Mouse (Mus musculus) liver, embryonic 14.5 days (tissue): ENCODE data around the gene Cyp20a1. TPM values are rescaled to one million over a fixed set of nuclear protein-coding genes. Genes with fewer than 3 reads are reported as not detected.

Experiments used
- ATAC-seq: fragments of 200-750 bp; cut with Nextera tagmentation; 2 replicates; pipeline ENCODE4 v1.8.0; 2017; ENCODE audit warnings: moderate number of reproducible peaks, mild to moderate bottlenecking, moderate library complexity; ENCODE audit not compliant: insufficient read depth
- DNase-seq, 3 experiments: peaks; one replicate each; pipeline ENCODE4 v3.0.0-alpha.2; 2012 to 2013; ENCODE audit warnings: low read depth in 3 of 3, low spot score in 3 of 3
- H3K27ac ChIP-seq: fragments of 300-500 bp; sonication (generic); 2 replicates; pipeline ENCODE4 v1.5.1; 2014; ENCODE audit warnings: moderate library complexity, mild to moderate bottlenecking, control low read depth, inconsistent platforms
- H3K27me3 ChIP-seq: fragments of 300-500 bp; sonication (generic); 2 replicates; pipeline ENCODE4 v1.6.1; 2014; ENCODE audit warnings: mild to moderate bottlenecking, low read length, moderate library complexity; ENCODE audit not compliant: control insufficient read depth, insufficient read depth
- H3K36me3 ChIP-seq: fragments of 300-500 bp; sonication (generic); replicated peaks from 2 replicates; pipeline ENCODE4 v1.6.1; 2014; ENCODE audit warnings: low read depth; ENCODE audit not compliant: control insufficient read depth, insufficient read depth
- H3K4me1 ChIP-seq, 2 experiments: fragments of 200-500 bp in 1 of 2; fragments of 300-500 bp in 1 of 2; sonication (generic) in 1 of 2; replicated peaks; 2 replicates each; pipeline ENCODE4 v1.6.1; 2012 to 2014; ENCODE audit warnings: antibody characterized with exemption in 1 of 2, inconsistent platforms in 1 of 2, low read length in 1 of 2; ENCODE audit not compliant: control insufficient read depth in 2 of 2, insufficient read depth in 2 of 2
- H3K4me2 ChIP-seq: fragments of 300-500 bp; sonication (generic); 2 replicates; pipeline ENCODE4 v1.6.1; 2014; ENCODE audit warnings: low read depth, mild to moderate bottlenecking, control low read depth, moderate library complexity
- H3K4me3 ChIP-seq, 2 experiments: fragments of 200-500 bp in 1 of 2; fragments of 300-500 bp in 1 of 2; sonication (generic) in 1 of 2; 2 replicates each; pipeline ENCODE4 v1.5.1; 2012 to 2014; ENCODE audit warnings: low read depth in 2 of 2, low read length in 2 of 2, mild to moderate bottlenecking in 2 of 2, control low read depth in 1 of 2, inconsistent platforms in 1 of 2, moderate library complexity in 1 of 2; ENCODE audit not compliant: insufficient read depth in 1 of 2
- H3K9ac ChIP-seq: fragments of 300-500 bp; sonication (generic); replicated peaks from 2 replicates; pipeline ENCODE4 v1.6.1; 2014; ENCODE audit warnings: mild to moderate bottlenecking, control low read depth, moderate library complexity
- H3K9me3 ChIP-seq: fragments of 300-500 bp; sonication (generic); 2 replicates; pipeline ENCODE4 v1.6.1; 2016; ENCODE audit warnings: low read length, mixed read lengths; ENCODE audit not compliant: control insufficient read depth
- CTCF ChIP-seq: IDR thresholded peaks from 2 replicates; pipeline ENCODE4 v1.5.1; 2016; ENCODE audit warnings: antibody characterized with exemption, low read depth, control low read depth
- EP300 ChIP-seq: IDR thresholded peaks from 2 replicates; pipeline ENCODE4 v1.6.1; 2016; ENCODE audit warnings: antibody characterized with exemption, low read depth
- WGBS: fragments of 180-500 bp; shearing (Covaris S2); extraction: QIAGEN DNeasy Blood & Tissue Kit; methylation state at CpG from one replicate; pipeline ENCODE4 v1.1.7; 2014; ENCODE audit not compliant: insufficient replicate concordance; 5-methylcytosine and 5-hydroxymethylcytosine counted together
- polyA plus RNA-seq, 2 experiments: library from polyadenylated mRNA; depleted of rRNA in 1 of 2; stranded (reverse) in 1 of 2; unstranded in 1 of 2; fragments of >200 nt; fragmentation: Nextera tagmentation in 1 of 2; extraction: Ambion mirVana in 1 of 2; gene quantifications; 2 replicates each; pipeline versions ENCODE4 v1.2.1 to v1.2.3; 2012 to 2014

Gene Cyp20a1
- polyA plus RNA-seq, 2 experiments: 3.1 to 8.0 TPM

DNA sequence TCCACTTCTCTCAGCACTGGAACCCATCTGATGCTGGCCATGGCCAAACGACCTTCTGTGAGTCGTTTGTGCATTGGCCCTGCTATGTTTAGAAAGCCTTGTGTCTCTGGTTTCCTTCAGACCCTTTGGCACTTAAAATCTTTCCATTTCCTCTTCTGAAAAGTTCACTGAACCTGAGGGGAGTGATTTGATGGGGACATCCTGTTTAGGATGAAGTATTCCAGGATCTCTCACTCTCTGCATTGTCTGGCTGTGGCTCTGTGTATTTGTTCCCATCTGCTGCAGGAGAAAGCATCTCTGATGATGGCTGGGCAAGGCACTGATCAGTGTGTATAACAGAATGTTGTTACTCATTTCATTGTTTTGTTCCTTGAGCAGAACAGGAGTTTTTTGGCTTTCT, 2.6 kb downstream of the Cyp20a1 start:
- DNase-seq (no peak), ATAC-seq (no peak)
- H3K4me1 ChIP-seq: peaks cover 9 to 17% of the 10 kb centered on the region in 2 experiments
- no peak overlapping the region for H3K4me2 ChIP-seq
- H3K27me3 ChIP-seq: no peaks in the 10 kb centered on the region
- H3K4me3 ChIP-seq: no peak overlapping the region
- H3K27ac ChIP-seq: no peak overlapping the region
- WGBS: 45% methylated on average over 2 of the region's 2 CpGs
- no peak overlapping the region for H3K9ac ChIP-seq
- H3K36me3 ChIP-seq: no peaks in the 10 kb centered on the region; the same call in 1 of the 2 replicates
- TF ChIP-seq EP300: no peak
- no peak for TF ChIP-seq CTCF
- peaks cover 9% of the 10 kb centered on the region for H3K9me3 ChIP-seq

DNA sequence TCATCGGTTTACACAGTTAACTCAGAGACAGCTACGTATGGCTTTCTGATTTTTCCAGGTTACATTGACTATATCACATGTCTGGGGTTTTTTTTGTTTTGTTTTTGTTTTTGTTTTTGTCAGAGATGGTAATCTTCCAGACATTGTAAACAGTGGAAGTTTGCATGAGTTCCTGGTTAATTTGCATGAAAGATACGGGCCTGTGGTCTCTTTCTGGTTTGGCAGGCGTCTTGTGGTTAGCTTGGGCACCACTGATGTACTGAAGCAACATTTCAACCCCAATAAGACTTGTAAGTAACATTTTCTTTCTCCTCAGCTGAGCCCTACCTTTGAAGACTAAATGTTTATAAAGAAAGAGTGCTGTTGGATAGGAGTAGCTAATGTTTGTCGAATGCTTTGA, 9.7 kb downstream of the Cyp20a1 start:
- Histone ChIP-seq H3K4me3 (no peak overlapping the region), H3K4me1 (no peaks in the 10 kb centered on the region), H3K4me2 (no peak overlapping the region), H3K27ac (no peak overlapping the region), H3K36me3 (no peaks in the 10 kb centered on the region; the same call in 1 of the 2 replicates), H3K9me3 (peaks cover 9% of the 10 kb centered on the region), H3K9ac (no peak overlapping the region), H3K27me3 (no peaks in the 10 kb centered on the region)
- WGBS: 68% methylated on average over 5 of the region's 5 CpGs
- TF ChIP-seq CTCF: no peak
- no peak for TF ChIP-seq EP300
- ATAC-seq: no peak
- no peak for DNase-seq

DNA sequence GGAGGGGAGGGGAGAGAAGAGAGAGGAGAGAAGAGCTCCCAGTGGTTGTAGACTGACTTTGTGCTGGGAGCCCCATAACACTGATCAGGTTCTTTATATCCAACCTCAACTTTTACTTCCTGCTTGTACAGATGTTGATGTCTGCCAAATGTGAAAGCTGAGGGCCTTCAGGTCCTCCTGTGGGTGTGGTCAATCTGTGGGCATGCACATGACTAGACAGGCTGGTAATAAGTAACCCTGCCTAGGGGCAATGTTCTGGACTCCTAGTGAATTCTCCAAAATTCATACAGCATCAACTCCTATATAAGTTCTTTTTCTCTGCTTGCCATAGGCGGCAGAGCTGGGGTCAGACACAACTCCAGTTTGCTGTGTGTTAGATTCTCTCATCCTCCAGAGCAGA, 18.5 kb downstream of the Cyp20a1 start:
- DNase-seq: no peak
- H3K36me3 ChIP-seq: peaks cover 2% of the 10 kb centered on the region; the same call in 1 of the 2 replicates
- H3K27ac ChIP-seq: no peak overlapping the region
- no peak for ATAC-seq
- H3K9me3 ChIP-seq: no peaks in the 10 kb centered on the region
- no peaks in the 10 kb centered on the region for H3K4me1 ChIP-seq
- H3K4me2 ChIP-seq: no peak overlapping the region
- no peak overlapping the region for H3K4me3 ChIP-seq
- H3K27me3 ChIP-seq: no peaks in the 10 kb centered on the region
- TF ChIP-seq CTCF (no peak), EP300 (no peak)
- no peak overlapping the region for H3K9ac ChIP-seq
- 84% methylated on average over 1 of the region's 1 CpGs for WGBS

DNA sequence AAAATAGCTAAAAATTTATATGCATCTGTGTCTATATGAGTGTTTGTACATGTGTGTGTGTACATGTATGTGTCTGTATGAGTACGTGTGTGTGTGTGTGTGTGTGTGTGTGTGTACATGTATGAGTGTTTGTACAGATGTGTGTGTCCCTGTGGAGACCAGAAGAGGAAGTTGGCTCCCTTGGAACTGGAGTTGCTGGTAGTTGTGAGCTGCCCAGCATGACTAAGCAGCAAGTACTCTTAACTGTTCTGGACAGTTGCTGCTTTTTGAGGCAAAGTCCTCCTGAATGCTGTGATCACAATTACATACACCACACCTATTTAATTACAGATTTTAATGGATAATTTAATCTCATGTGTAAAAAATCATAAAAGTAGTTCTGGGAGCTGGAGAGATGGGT, 33.4 kb downstream of the Cyp20a1 start:
- no peak for TF ChIP-seq EP300
- no peak for TF ChIP-seq CTCF
- Histone ChIP-seq H3K9me3 (no peaks in the 10 kb centered on the region), H3K27ac (no peak overlapping the region), H3K27me3 (no peaks in the 10 kb centered on the region), H3K4me3 (no peak overlapping the region), H3K4me1 (no peaks in the 10 kb centered on the region), H3K9ac (no peak overlapping the region), H3K4me2 (no peak overlapping the region), H3K36me3 (peaks cover 3% of the 10 kb centered on the region)
- no peak for ATAC-seq
- 65% methylated on average over 1 of the region's 1 CpGs for WGBS
- DNase-seq: no peak

DNA sequence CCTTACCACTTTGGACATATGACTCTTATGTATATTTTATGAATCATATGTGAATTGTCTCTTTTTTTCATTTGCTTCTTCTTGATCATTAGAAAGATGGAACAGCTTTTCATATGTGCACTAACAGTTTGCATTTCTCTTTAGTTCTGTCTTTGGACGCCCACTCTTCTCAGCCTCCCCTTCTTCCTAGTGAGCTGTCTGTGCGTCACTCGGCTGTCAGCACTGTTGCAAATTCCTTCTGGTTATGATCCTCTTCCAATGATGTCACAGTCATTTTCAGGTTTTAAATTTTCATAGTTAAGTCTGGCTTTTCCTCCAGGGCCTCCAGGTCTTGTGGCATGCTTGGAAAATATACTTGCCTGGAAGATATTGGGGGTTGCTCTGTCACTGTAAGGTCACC, 38.8 kb downstream of the Cyp20a1 start:
- H3K27ac ChIP-seq: no peak overlapping the region
- H3K9ac ChIP-seq: no peak overlapping the region
- 78% methylated on average over 3 of the region's 3 CpGs for WGBS
- H3K4me2 ChIP-seq: no peak overlapping the region
- no peaks in the 10 kb centered on the region for H3K9me3 ChIP-seq
- H3K4me3 ChIP-seq: no peak overlapping the region
- no peak for ATAC-seq
- no peaks in the 10 kb centered on the region for H3K4me1 ChIP-seq
- no peak for TF ChIP-seq CTCF
- no peak for TF ChIP-seq EP300
- no peak for DNase-seq
- H3K27me3 ChIP-seq: no peaks in the 10 kb centered on the region
- H3K36me3 ChIP-seq: no peaks in the 10 kb centered on the region; the same call in none of the 2 replicates
